Mouse (Mus musculus) heart, adult 2 months (tissue): ENCODE data around the gene Eya2. TPM values are rescaled to one million over a fixed set of nuclear protein-coding genes. Genes with fewer than 3 reads are reported as not detected.

Experiments used
- DNase-seq, 2 experiments: peaks; one replicate each; pipeline ENCODE4 v3.0.0; 2021
- H3K27ac ChIP-seq: fragments of 200-600 bp; 2 replicates; pipeline ENCODE4 v1.8.1; 2022
- H3K27me3 ChIP-seq: fragments of 200-500 bp; 2 replicates; pipeline ENCODE4 v1.6.1; 2012; ENCODE audit warnings: mild to moderate bottlenecking, low read length, inconsistent platforms, mixed read lengths; ENCODE audit not compliant: control insufficient read depth, insufficient read depth
- H3K36me3 ChIP-seq: fragments of 200-500 bp; 2 replicates; pipeline ENCODE4 v1.6.1; 2012; ENCODE audit warnings: low read length, inconsistent platforms; ENCODE audit not compliant: control insufficient read depth, insufficient read depth
- H3K4me1 ChIP-seq: fragments of 200-500 bp; 2 replicates; pipeline ENCODE4 v1.6.1; 2011; ENCODE audit warnings: low read length; ENCODE audit not compliant: control insufficient read depth, insufficient read depth
- H3K4me3 ChIP-seq: fragments of 200-600 bp; 2 replicates; pipeline ENCODE4 v1.8.1; 2022
- H3K79me2 ChIP-seq: fragments of 200-500 bp; replicated peaks from 2 replicates; pipeline ENCODE4 v1.6.1; 2012; ENCODE audit warnings: mild to moderate bottlenecking, inconsistent platforms, low read length, moderate library complexity, mixed read lengths; ENCODE audit not compliant: control insufficient read depth, insufficient read depth
- H3K9ac ChIP-seq: fragments of 200-500 bp; 2 replicates; pipeline ENCODE4 v1.6.1; 2012; ENCODE audit warnings: low read depth, mild to moderate bottlenecking, control low read depth, inconsistent platforms, low read length, mixed read lengths
- CTCF ChIP-seq: fragments of 200-600 bp; IDR thresholded peaks from 2 replicates; pipeline ENCODE4 v1.8.1; 2022; ENCODE audit warnings: antibody characterized with exemption, mild to moderate bottlenecking, moderate library complexity
- EP300 ChIP-seq: fragments of 200-500 bp; IDR thresholded peaks from 2 replicates; pipeline ENCODE4 v1.6.1; 2011; ENCODE audit warnings: low read depth, low read length, control low read depth; ENCODE audit not compliant: insufficient read depth
- POLR2A ChIP-seq: fragments of 200-500 bp; IDR thresholded peaks from 2 replicates; pipeline ENCODE4 v1.6.1; 2011; ENCODE audit warnings: mild to moderate bottlenecking, low read depth, low read length, control low read depth; ENCODE audit not compliant: insufficient read depth
- WGBS: fragments of 180-500 bp; shearing (Covaris S2); methylation state at CpG from one replicate; pipeline ENCODE4 v1.1.7; 2018; 5-methylcytosine and 5-hydroxymethylcytosine counted together
- intact Hi-C: fragments of 180-260 bp; cut with DNase I; formaldehyde crosslinking; loops from one replicate; pipeline ENCODE4 v1.15.1; 2025
- polyA plus RNA-seq: library from polyadenylated mRNA; depleted of rRNA; stranded (reverse); fragments of >200 nt; gene quantifications from 2 replicates; pipeline ENCODE4 v1.2.3, GENCODE M21; 2012
- total RNA-seq, 2 experiments: library from RNA; stranded (reverse); gene quantifications; 2 replicates each; pipeline ENCODE4 v1.2.3; 2021

Gene Eya2
- total and polyA plus RNA-seq, 3 experiments = 0.55 to 5.5 (median 1.6) TPM

DNA sequence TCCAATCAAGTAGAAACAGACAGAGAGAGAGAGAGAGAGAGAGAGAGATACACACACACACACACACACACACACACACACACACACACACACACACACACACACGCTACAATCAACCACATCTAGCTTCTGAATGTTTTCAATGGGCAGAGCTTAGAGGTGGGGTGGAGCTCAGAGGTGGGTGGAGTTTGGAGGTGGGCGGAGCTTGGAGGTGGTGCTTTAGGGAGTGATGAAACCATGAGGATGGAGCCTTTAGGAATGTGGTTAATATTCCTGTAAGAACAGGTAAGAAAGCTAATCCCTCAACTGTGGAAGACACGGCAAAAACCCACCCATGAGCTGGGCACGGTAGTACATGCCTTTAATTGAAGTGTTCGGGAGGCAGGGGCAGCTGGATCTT lies 127.1 kb downstream of the Eya2 start:
- Histone ChIP-seq H3K9ac (no peak overlapping the region), H3K4me1 (no peaks in the 10 kb centered on the region), H3K4me3 (no peak overlapping the region), H3K27ac (no peak overlapping the region), H3K27me3 (no peaks in the 10 kb centered on the region), H3K79me2 (no peaks in the 10 kb centered on the region), H3K36me3 (no peaks in the 10 kb centered on the region)
- DNase-seq = no peak
- 86% methylated on average over 5 of the region's 5 CpGs for WGBS
- no peak for TF ChIP-seq EP300
- TF ChIP-seq POLR2A = no peak
- TF ChIP-seq CTCF = no peak
- intact Hi-C loops = no loop called here

DNA sequence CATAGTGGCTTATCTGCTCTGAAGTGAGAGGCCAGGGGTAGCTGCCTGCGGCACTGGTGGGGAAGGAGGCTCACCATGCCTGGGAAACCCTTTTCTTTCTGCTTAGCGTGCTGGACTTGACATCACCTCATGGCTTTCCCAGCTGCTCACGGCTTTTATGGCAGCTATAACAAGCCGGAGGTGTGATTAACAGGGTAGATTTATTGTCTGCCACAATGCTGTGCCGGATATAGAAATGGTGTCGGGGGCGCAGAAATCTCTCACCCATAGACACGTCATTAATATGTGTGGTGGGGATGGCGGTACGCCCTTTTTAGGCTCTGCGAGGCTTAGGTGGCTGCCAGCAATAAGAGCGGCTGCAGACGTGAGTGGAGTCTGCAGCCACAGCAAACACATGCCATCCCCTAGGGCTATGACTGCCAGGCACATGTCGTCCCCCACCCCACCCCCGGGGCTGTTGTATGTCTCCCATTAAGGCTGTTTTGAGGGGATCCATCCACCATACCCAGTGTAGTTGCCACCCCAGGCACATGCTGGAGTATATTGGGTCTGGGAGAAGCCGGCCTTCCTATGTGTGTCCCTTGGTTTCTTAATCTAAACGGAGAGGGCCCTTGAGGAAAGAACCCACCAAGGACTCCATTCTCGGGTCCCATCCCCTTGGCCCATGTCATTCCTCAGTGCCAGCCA lies 137.9 kb downstream of the Eya2 start:
- Histone ChIP-seq H3K27ac (peak overlapping the region; percentile 31; the same call in 1 of the 2 replicates), H3K36me3 (no peaks in the 10 kb centered on the region), H3K27me3 (no peaks in the 10 kb centered on the region; the same call in 1 of the 2 replicates), H3K4me3 (no peak overlapping the region), H3K79me2 (no peaks in the 10 kb centered on the region), H3K9ac (no peak overlapping the region; the same call in 1 of the 2 replicates), H3K4me1 (peaks cover 3% of the 10 kb centered on the region)
- TF ChIP-seq POLR2A (no peak), EP300 (no peak), CTCF (no peak)
- intact Hi-C loops = loop anchor here (10.0 kb wide), 1 partner anchor 118 kb away; no protein-coding TSS in a partner anchor
- 71% methylated on average over 18 of the region's 18 CpGs for WGBS
- DNase-seq = no peak

DNA sequence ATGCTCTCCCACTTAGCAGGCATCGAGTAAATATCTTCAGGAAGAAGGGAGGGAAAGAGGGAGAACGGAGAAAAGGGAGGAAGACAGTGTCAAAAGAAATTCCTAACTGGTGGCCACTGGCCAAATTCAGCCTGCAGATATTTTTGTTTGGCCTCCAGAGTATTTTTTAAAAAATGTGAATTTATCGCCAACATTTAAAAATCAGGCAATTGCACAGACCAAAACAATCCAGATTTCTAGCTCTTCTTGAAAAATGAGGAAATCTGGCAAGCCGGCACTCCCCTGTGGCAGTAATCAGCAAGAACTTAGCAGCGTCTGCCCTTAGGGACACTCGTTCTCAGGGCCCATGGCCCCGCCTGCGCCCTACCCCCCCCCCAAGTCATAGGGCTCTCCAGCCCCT lies 138.9 kb downstream of the Eya2 start:
- 48% methylated on average over 8 of the region's 8 CpGs for WGBS
- Histone ChIP-seq H3K4me3 (no peak overlapping the region), H3K79me2 (no peaks in the 10 kb centered on the region), H3K36me3 (no peaks in the 10 kb centered on the region), H3K4me1 (peaks cover 3% of the 10 kb centered on the region), H3K27me3 (no peaks in the 10 kb centered on the region), H3K9ac (no peak overlapping the region), H3K27ac (peak overlapping the region; percentile 31)
- no peak for TF ChIP-seq EP300
- TF ChIP-seq POLR2A = no peak
- TF ChIP-seq CTCF = no peak
- intact Hi-C loops = loop anchor here (10.0 kb wide), 1 partner anchor 119 kb away; no protein-coding TSS in a partner anchor
- peak; percentile 47 to 70 for DNase-seq

DNA sequence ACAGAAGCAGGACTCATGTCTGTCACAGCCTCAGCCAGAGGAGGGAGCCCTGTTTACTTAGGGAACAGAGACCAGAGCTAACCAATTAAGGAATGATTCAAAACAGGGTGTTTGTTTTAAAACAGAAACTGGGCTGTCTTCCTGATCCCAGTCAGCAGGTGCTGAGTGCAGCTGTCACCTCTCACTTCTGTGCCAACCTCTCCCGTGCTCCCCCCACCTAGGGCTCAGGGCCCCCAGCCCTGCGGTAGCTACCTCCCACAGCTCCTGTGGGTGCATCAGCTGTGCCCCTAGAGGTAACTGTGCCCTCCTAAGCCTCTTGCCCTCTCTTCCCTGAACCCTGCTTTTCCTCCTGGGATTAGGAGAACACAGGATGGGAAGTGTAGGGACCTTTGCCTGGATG lies 141.5 kb downstream of the Eya2 start:
- no peak overlapping the region for H3K27ac ChIP-seq
- H3K9ac ChIP-seq = no peak overlapping the region
- no peak overlapping the region for H3K4me3 ChIP-seq
- H3K36me3 ChIP-seq = no peaks in the 10 kb centered on the region
- no peak for DNase-seq
- H3K4me1 ChIP-seq = peaks cover 3% of the 10 kb centered on the region
- no peak for TF ChIP-seq POLR2A
- no peak for TF ChIP-seq CTCF
- no peak for TF ChIP-seq EP300
- H3K27me3 ChIP-seq = no peaks in the 10 kb centered on the region
- intact Hi-C loops = loop anchor here (10.0 kb wide), 1 partner anchor 121 kb away; no protein-coding TSS in a partner anchor
- no peaks in the 10 kb centered on the region for H3K79me2 ChIP-seq
- WGBS = 26% methylated on average over 2 of the region's 2 CpGs

DNA sequence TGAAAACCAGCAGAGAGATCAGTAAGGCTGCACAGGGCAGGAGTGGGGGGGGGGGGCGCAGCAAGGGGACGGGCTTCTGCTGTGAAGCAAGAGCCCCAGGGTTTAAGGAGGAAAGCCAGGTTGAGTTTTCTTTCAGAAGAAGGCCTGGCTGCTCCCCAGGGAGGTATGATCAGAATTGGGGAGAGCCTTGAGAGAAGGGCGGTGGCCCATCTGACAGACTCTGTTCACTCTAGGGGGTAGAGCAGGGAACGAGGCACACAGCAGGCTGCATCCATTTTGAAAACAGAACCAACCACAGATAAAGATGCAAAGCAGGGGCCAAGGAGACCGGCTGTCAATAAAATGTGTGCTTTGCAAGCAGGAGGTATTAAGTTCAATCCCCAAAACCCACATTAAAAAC lies 145.5 kb downstream of the Eya2 start:
- TF ChIP-seq POLR2A (no peak), CTCF (no peak), EP300 (no peak)
- no peak overlapping the region for H3K27ac ChIP-seq
- H3K27me3 ChIP-seq = no peaks in the 10 kb centered on the region
- no peak overlapping the region for H3K9ac ChIP-seq
- H3K79me2 ChIP-seq = no peaks in the 10 kb centered on the region
- no peak overlapping the region for H3K4me3 ChIP-seq
- H3K4me1 ChIP-seq = no peaks in the 10 kb centered on the region
- intact Hi-C loops = no loop called here
- DNase-seq = no peak
- H3K36me3 ChIP-seq = no peaks in the 10 kb centered on the region
- 64% methylated on average over 5 of the region's 5 CpGs for WGBS

DNA sequence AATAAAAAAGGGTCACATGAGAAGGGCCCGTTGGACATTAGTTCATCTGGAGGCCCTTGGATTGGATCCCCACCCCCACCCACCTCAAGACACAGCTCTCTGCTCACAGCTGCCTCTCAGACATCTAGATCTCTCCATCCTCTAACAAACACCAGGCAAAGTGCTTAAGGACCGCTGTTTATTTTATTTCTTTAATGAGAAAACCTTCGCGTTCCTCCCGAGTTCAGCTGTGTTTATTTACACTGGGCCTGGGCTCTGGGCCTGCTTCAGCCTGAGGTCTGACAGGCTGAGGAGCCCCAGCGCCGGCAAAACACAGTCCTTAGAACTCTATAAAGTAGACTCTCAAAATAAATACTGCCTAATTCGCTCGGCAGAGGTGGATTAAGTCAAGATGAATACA lies 146.2 kb downstream of the Eya2 start:
- TF ChIP-seq POLR2A (no peak), EP300 (no peak), CTCF (no peak)
- no peaks in the 10 kb centered on the region for H3K4me1 ChIP-seq
- WGBS = 32% methylated on average over 9 of the region's 9 CpGs
- intact Hi-C loops = no loop called here
- DNase-seq = no peak
- no peak overlapping the region for H3K27ac ChIP-seq
- H3K79me2 ChIP-seq = no peaks in the 10 kb centered on the region
- no peak overlapping the region for H3K4me3 ChIP-seq
- H3K36me3 ChIP-seq = no peaks in the 10 kb centered on the region
- no peak overlapping the region for H3K9ac ChIP-seq
- H3K27me3 ChIP-seq = no peaks in the 10 kb centered on the region
